Mouse (Mus musculus): ENCODE measurements around the gene Hbs1l.

The Hbs1l gene

DNA sequence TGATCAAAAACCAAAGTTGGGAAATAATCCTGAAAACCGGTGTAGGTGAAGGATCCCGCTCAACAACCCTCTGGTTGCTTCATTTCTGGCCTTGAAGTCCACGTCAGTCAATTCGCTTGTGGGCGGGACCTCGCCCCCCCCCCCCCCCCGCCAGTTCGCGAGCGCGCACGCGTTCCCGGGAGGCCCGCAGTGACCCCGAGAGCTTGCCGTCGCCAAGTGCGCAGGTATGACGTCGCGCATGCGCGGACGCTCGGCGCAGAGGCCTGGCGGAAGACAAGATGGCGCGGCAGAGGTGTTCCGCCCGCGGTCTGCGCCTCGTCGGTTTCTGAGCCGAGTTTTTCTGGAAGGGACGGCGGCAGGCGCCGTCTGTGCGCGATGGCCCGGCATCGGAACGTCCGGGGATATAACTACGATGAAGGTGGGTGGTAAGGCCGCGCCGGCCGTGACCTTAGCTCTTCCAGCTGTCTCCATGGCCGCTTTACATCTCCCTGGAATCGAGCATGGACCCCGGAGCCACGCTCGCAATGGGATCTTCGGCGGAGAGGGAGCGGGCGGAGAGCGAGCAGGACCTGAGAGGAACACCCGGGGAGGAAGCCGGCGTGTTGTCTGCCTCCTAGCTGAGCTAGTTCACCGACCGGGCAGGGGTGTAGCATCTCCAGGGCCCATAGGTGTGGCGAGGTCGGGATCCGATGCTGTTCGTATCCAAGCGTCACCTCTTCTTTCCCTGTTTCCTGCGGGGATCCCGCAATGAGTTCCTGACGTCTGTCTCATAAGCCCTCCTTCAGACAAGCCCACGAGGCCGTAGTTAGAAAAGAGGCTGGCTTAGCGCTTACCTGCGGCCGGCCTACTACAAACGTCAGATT lies at the start of gene Hbs1l:
Gene Hbs1l (plus strand): TSS at position 221 of the 863 bp plus-strand sequence.
- DNase-seq, result peak; percentile 93

- no peak for DNase-seq
Measured at GRCm38 (mm10) chr10:21248556-21248955, 47.2 kb upstream of the Hbs1l start.

GRCm38 (mm10) chr10:21251881-21252534 lies 43.8 kb upstream of the Hbs1l start:
- DNase-seq, result peak; percentile 7

DNA sequence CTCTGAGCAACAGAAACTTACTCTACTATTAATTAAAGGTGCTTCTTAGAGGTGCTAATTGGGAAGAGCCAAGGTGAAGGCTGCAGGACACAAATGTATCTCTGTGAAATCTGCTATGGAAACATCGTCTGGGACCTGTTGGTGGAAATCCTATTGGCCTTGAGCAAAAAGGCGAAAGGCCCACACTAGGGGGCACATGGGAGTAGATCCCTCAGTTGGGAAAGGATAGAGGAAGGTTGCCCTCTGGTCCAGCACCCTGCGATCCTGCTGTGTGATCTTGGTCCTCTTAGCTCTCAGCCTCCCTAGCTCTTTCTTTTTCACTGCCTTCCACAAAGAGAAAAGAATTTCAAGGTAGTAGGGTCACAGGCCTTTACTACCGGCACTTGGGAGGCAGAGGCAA lies 43.0 kb upstream of the Hbs1l start:
- DNase-seq, result no peak

GRCm38 (mm10) chr10:21254266-21255140 lies 41.3 kb upstream of the Hbs1l start:
- DNase-seq, result no peak

- no peak for DNase-seq
Measured at GRCm38 (mm10) chr10:21257244-21257643, 38.5 kb upstream of the Hbs1l start.

DNA sequence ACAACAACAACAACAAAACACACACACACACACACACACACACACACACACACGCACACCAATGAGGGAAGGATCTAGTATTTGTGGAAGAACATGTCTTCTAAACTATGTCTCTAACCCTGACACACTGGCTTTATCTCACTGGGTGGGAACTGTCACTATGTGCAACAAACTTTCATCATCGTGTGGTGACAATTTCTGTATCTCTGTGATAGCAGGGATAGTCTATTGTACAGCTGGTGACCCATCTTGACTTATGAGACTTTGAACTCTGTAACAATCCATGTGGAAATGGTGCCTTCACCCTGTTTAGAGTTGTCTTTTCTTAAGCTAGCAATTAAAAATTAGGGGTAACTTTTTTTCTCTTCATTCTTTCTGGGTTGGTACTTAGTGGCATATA lies 36.1 kb upstream of the Hbs1l start:
- no peak for DNase-seq

DNA sequence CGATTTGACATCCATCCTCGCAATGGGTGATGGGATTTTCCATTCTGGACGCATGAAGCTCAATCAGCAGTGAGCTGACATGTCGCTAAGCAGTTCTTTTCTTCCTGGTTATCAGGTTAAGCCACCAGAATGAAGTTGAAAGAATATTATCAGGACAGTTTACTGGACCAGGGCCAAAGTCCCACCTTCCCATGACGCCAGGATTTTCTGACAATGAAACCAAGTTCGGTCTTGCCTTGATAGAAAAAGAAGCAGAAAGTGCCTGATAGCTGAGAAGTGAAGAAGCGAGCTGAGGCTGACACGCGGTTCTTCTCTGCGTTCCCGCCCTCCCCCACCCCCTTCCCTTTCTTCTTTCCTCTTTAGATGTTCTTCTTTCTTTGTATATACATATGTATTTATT lies 30.6 kb upstream of the Hbs1l start:
- no peak for DNase-seq

DNA sequence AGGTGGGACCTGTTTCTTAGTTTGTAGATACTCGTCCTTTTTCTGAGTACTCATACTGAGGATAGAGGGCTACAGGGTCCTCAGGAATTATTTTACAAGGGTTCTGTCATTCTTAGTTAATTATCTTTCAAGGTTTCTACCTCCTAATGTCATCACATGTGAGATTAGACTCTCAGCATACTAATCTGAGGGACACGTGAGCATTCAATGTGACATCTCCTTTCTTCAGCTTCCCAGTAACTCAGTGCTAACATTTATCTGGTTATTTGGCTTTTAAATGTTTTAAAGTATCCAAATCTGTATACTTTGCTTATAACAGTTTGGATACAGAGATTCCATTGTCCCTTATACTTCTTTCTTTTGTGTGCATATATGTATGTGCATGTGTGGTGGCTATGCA lies 28.3 kb upstream of the Hbs1l start:
- no peak for DNase-seq

GRCm38 (mm10) chr10:21268786-21269410 lies 26.9 kb upstream of the Hbs1l start:
- no peak for DNase-seq

- DNase-seq, result no peak
Measured at GRCm38 (mm10) chr10:21269920-21270319, 25.9 kb upstream of the Hbs1l start.

- DNase-seq, result no peak
Measured at GRCm38 (mm10) chr10:21270905-21271304, 24.9 kb upstream of the Hbs1l start.

- DNase-seq, result no peak
Measured at GRCm38 (mm10) chr10:21271310-21271709, 24.5 kb upstream of the Hbs1l start.

GRCm38 (mm10) chr10:21271785-21272184 lies 24.0 kb upstream of the Hbs1l start:
- DNase-seq, result no peak

GRCm38 (mm10) chr10:21287243-21288127 lies 8.3 kb upstream of the Hbs1l start:
- DNase-seq, result no peak

- no peak for DNase-seq
Measured at GRCm38 (mm10) chr10:21291228-21291627, 4.6 kb upstream of the Hbs1l start.

- DNase-seq, result no peak
Measured at GRCm38 (mm10) chr10:21294217-21294616, 1.6 kb upstream of the Hbs1l start.

DNA sequence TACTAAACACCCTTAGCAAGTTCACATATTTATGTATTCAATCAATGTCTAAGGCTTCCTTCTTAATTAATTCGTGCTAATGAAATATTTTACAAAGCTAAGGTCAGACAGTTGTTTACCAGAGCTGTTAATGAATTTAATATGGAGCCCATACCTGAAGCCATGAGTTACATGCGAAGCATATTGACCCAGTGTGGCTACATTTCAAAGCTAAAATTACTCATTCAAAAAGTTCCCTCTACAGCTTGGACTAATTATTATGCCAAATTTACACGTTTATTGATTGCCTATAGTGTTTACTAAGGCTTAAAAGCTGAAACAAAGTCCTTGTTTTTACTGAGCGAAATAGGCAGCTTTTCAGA lies 401 bp upstream of the Hbs1l start:
- DNase-seq, result no peak

DNA sequence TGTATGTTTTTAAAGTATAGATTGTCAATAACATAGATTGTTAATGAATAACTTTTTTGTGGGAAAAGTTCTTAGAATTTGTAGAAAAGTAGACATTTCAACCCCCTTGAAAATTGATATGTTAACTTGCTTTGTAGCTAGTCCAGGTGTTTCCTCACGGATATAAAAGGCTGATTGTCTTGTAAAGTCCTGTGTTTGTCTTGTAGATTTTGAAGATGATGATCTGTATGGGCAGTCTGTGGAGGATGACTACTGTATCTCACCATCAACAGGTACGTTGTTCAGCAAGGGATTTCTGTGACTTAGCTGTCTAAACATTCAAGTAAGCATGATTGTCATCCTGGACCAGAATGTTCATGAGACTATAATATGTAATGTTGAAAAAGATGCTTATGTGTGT lies 3.2 kb downstream of the Hbs1l start:
- DNase-seq, result no peak

- no peak for DNase-seq
Measured at GRCm38 (mm10) chr10:21301822-21302221, 6.0 kb downstream of the Hbs1l start.

DNA sequence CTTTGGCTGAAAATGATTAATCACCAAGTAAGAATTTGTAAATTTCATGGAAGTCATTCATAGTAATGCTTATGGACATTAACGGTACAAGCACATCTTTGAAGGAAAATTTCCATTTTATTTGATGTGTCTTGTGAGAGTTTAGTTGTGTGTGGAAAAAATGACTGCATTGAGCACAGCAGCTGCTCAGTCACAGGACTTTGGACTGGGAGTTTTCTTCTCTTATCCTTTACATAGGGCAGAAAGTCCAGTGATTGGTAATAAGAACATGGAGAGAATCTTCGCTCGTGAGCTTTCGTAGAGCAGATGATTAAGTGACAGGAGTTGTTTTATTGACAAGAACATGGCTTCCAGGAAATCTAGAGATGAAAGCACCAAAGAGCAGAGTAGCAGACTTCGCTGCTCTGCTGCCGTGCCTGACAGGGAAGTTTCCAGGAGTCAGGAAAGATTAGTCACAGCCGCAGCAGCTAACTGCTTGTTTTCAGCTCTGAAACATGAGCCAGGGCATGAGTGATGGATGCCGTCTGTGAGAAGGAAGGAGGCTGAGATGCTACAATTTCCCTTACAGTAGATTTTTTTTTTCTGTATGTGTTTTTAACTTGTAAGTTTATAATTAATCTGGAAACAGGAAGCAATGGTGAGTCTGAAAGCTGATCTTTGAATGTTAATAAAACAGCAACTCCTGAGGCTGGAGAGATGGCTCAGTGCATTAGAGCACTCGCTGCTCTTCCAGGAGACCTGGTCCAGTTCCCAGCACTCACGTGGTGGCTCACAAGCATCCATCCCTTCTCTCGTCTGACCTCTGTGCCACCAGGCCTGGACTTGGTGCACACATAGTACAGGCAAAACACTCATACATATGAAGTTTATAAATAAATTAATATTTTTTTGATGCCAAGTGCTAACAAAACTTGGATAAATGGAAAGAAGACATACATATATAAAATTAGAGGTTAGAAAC lies 9.2 kb downstream of the Hbs1l start:
- DNase-seq, result no peak

Measured in lung, postnatal 14 days (tissue).